ENCODE assay signal across 8 mouse cellular contexts in genomic region chr9:62777461-62777860, GRCm38 (mm10). TPM values are rescaled to one million over a fixed set of nuclear protein-coding genes. Genes with fewer than 3 reads are reported as not detected.
DNase-seq lines count a peak whose midpoint lies in the region; ATAC-seq and TF ChIP-seq lines count a peak whose summit lies in the region.

No protein-coding gene starts in this region.

- WGBS in heart, embryonic 10.5 days, result 8% methylated on average over 5 of the region's 5 CpGs
- WGBS in kidney, postnatal 0 days, result 10% methylated on average over 5 of the region's 5 CpGs
- WGBS in liver, embryonic 12.5 days (ENCODE audit: insufficient replicate concordance), result 11% methylated on average over 5 of the region's 5 CpGs
- 6% methylated on average over 5 of the region's 5 CpGs for WGBS in neural tube, embryonic 12.5 days

- H3K4me1 ChIP-seq in cortical plate, adult 2 months (ENCODE audit: control insufficient read depth, insufficient read depth, low read length), result peaks cover 6% of the 10 kb centered on the region
- peaks cover 32% of the 10 kb centered on the region for H3K4me1 ChIP-seq in heart, embryonic 10.5 days
- H3K4me1 ChIP-seq in kidney, postnatal 0 days (replicated peaks; ENCODE audit: insufficient read depth, low read length), result peaks cover 8% of the 10 kb centered on the region
- H3K4me1 ChIP-seq in liver, embryonic 12.5 days, result no peaks in the 10 kb centered on the region
- peaks cover 7% of the 10 kb centered on the region for H3K4me1 ChIP-seq in neural tube, embryonic 12.5 days

- peak; percentile 38; the same call in 1 of the 2 replicates for ATAC-seq in kidney, postnatal 0 days (replicated peaks; ENCODE audit: low FRiP score, low read depth)
- 0 out of 2 replicates have a peak, but pooled peaks have one; percentile 18 for ATAC-seq in liver, embryonic 12.5 days
- peak; percentile 44; the same call in 1 of the 2 replicates for ATAC-seq in neural tube, embryonic 12.5 days (ENCODE audit: low FRiP score, low read depth)

- TF ChIP-seq CTCF in cortical plate, adult 2 months (IDR thresholded peaks at IDR 0.05; ENCODE audit: extremely low read depth, insufficient read depth, low read length), result peak; percentile 95
- TF ChIP-seq CTCF in kidney, postnatal 0 days (IDR thresholded peaks at IDR 0.05; ENCODE audit: low read depth), result peak; percentile 90

- H3K9ac ChIP-seq in kidney, postnatal 0 days (ENCODE audit: low read depth, low read length), result no peak overlapping the region
- no peak overlapping the region for H3K9ac ChIP-seq in liver, embryonic 12.5 days
- H3K9ac ChIP-seq in neural tube, embryonic 12.5 days, result no peak overlapping the region

- no peaks in the 10 kb centered on the region for H3K36me3 ChIP-seq in heart, embryonic 10.5 days
- H3K36me3 ChIP-seq in kidney, postnatal 0 days (ENCODE audit: insufficient read depth, low read length), result no peaks in the 10 kb centered on the region
- no peaks in the 10 kb centered on the region for H3K36me3 ChIP-seq in liver, embryonic 12.5 days
- H3K36me3 ChIP-seq in neural tube, embryonic 12.5 days, result no peaks in the 10 kb centered on the region

- H3K27me3 ChIP-seq in heart, embryonic 10.5 days (ENCODE audit: insufficient read depth, poor library complexity, severe bottlenecking), result no peaks in the 10 kb centered on the region
- no peaks in the 10 kb centered on the region for H3K27me3 ChIP-seq in kidney, postnatal 0 days (ENCODE audit: insufficient read depth, low read length)
- no peaks in the 10 kb centered on the region for H3K27me3 ChIP-seq in liver, embryonic 12.5 days (replicated peaks)
- H3K27me3 ChIP-seq in neural tube, embryonic 12.5 days (replicated peaks), result no peaks in the 10 kb centered on the region

- no peak overlapping the region for H3K27ac ChIP-seq in cortical plate, adult 2 months (ENCODE audit: insufficient read depth, low read length)
- no peak overlapping the region for H3K27ac ChIP-seq in heart, embryonic 10.5 days
- H3K27ac ChIP-seq in kidney, postnatal 0 days, result no peak overlapping the region
- H3K27ac ChIP-seq in liver, embryonic 12.5 days, result no peak overlapping the region
- H3K27ac ChIP-seq in neural tube, embryonic 12.5 days, result no peak overlapping the region

- no peak for TF ChIP-seq POLR2A in cortical plate, adult 2 months (IDR thresholded peaks at IDR 0.05; ENCODE audit: extremely low read depth, insufficient read depth, low read length)

- H3K4me2 ChIP-seq in kidney, postnatal 0 days (ENCODE audit: low read length), result no peak overlapping the region
- H3K4me2 ChIP-seq in liver, embryonic 12.5 days, result no peak overlapping the region
- H3K4me2 ChIP-seq in neural tube, embryonic 12.5 days (replicated peaks), result no peak overlapping the region

- no peak overlapping the region for H3K4me3 ChIP-seq in cortical plate, adult 2 months (ENCODE audit: insufficient read depth, low read length)
- no peak overlapping the region for H3K4me3 ChIP-seq in heart, embryonic 10.5 days
- no peak overlapping the region for H3K4me3 ChIP-seq in kidney, postnatal 0 days (replicated peaks; ENCODE audit: low read depth, low read length)
- H3K4me3 ChIP-seq in liver, embryonic 12.5 days, result no peak overlapping the region
- no peak overlapping the region for H3K4me3 ChIP-seq in neural tube, embryonic 12.5 days

- H3K9me3 ChIP-seq in heart, embryonic 10.5 days, result no peaks in the 10 kb centered on the region
- no peaks in the 10 kb centered on the region for H3K9me3 ChIP-seq in kidney, postnatal 0 days (replicated peaks; ENCODE audit: low read length)
- H3K9me3 ChIP-seq in liver, embryonic 12.5 days (replicated peaks), result no peaks in the 10 kb centered on the region
- H3K9me3 ChIP-seq in neural tube, embryonic 12.5 days, result no peaks in the 10 kb centered on the region

- peak; percentile 77 for DNase-seq in A20 (ENCODE audit: low read depth, low spot score)
- peak; percentile 57 for DNase-seq in T-cell, adult 2 months (ENCODE audit: low spot score)
- DNase-seq in heart, embryonic 10.5 days (ENCODE audit: low spot score), result peak; percentile 83
- peak; percentile 82 for DNase-seq in kidney, postnatal 0 days (ENCODE audit: low spot score)
- DNase-seq in thymus, postnatal 14 days, result peak; percentile 69

RNA-seq across cellular contexts. Expression of gene Fem1b, which starts 34.3 kb away (rescaled TPM):
- polyA plus RNA-seq in cortical plate, adult 2 months (2012; rRNA removed), result 41.9 and 42.6 TPM in 2 replicates
- polyA plus RNA-seq in heart, embryonic 10.5 days (2016; fragmentation: Nextera tagmentation; extraction: Ambion mirVana), result 21.1 and 21.2 TPM in 2 replicates
- polyA plus RNA-seq in kidney, postnatal 0 days (2015; fragmentation: Nextera tagmentation; extraction: Ambion mirVana), result 15.1 and 15.4 TPM in 2 replicates
- 19.5 and 20.3 TPM in 2 replicates for polyA plus RNA-seq in liver, embryonic 12.5 days (2016; fragmentation: Nextera tagmentation; extraction: Ambion mirVana)
- 49.9 and 52.8 TPM in 2 replicates for polyA plus RNA-seq in neural tube, embryonic 12.5 days (2016; fragmentation: Nextera tagmentation; extraction: Ambion mirVana)
